Mouse (Mus musculus): Measurements from ENCODE around the gene Snupn. TPM values are rescaled to one million over a fixed set of nuclear protein-coding genes. Genes with fewer than 3 reads are reported as not detected.
"Not testable (repeated sequence)": the region's sequence is repeated elsewhere in the genome, so short reads cannot be mapped to it uniquely, and the experiment has no call there.

Gene Snupn
- polyA plus RNA-seq, 1 experiment from 2014 or later = 21.7 TPM

DNA sequence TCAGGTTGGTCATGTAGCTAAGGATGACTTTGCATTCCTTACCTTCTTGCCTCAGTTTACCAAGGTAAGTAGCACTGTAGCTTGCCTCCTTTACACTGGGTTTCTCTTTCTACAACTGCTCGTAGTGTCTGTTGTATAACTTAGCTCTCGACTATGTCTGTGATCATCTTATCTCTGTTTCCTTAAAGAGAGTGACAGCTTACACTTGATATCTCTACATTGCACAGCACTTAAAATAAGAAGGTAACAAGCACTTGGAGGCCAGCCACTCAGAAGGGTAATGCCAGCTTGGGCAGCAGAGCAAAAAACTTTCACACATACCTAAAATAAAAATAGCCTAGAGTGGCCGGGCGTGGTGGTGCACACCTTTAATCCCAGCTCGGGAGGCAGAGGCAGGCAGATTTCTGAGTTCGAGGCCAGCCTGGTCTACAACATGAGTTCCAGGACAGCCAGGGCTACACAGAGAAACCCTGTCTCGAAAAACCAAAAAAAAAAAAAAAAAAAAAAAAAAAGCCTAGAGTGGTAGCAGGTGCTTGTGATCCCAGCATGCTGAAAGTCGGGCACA, 23.4 kb downstream of the Snupn start:
- Histone ChIP-seq H3K4me1 (replicated peaks; ENCODE audit: control insufficient read depth, insufficient read depth, low read length) (no peaks in the 10 kb centered on the region), H3K9me3 (ENCODE audit: control insufficient read depth, low read length) (no peaks in the 10 kb centered on the region), H3K27me3 (replicated peaks; ENCODE audit: control insufficient read depth, insufficient read depth, low read length) (no peaks in the 10 kb centered on the region), H3K27ac (ENCODE audit: low read depth, low read length) (no peak overlapping the region), H3K36me3 (ENCODE audit: control insufficient read depth, insufficient read depth, low read length) (no peaks in the 10 kb centered on the region), H3K4me2 (no peak overlapping the region), H3K9ac (ENCODE audit: low read depth, low read length) (no peak overlapping the region), H3K4me3 (ENCODE audit: low read depth, low read length) (no peak overlapping the region)
- ATAC-seq (replicated peaks; ENCODE audit: low FRiP score) (no peak), DNase-seq (ENCODE audit: low spot score) (no peak)
- WGBS = 83% methylated on average over 7 of the region's 8 CpGs

- no peaks in the 10 kb centered on the region for H3K27me3 ChIP-seq (replicated peaks; ENCODE audit: control insufficient read depth, insufficient read depth, low read length)
- H3K4me3 ChIP-seq (ENCODE audit: low read depth, low read length) = no peak overlapping the region
- DNase-seq (ENCODE audit: low spot score) (no peak), ATAC-seq (replicated peaks; ENCODE audit: low FRiP score) (no peak)
- H3K27ac ChIP-seq (ENCODE audit: low read depth, low read length) = no peak overlapping the region
- H3K4me2 ChIP-seq = no peak overlapping the region
- H3K4me1 ChIP-seq (replicated peaks; ENCODE audit: control insufficient read depth, insufficient read depth, low read length) = no peaks in the 10 kb centered on the region
- 69% methylated on average over 3 of the region's 3 CpGs for WGBS
- no peak overlapping the region for H3K9ac ChIP-seq (ENCODE audit: low read depth, low read length)
- no peaks in the 10 kb centered on the region for H3K9me3 ChIP-seq (ENCODE audit: control insufficient read depth, low read length)
- peaks cover 2% of the 10 kb centered on the region; the same call in 1 of the 2 replicates for H3K36me3 ChIP-seq (ENCODE audit: control insufficient read depth, insufficient read depth, low read length)
These were observed 24.5 kb downstream of the Snupn start for GRCm38 (mm10) chr9:56975199-56975598.

- WGBS = 89% methylated on average over 6 of the region's 6 CpGs
- Histone ChIP-seq H3K4me1 (replicated peaks; ENCODE audit: control insufficient read depth, insufficient read depth, low read length) (no peaks in the 10 kb centered on the region), H3K27ac (ENCODE audit: low read depth, low read length) (no peak overlapping the region), H3K9me3 (ENCODE audit: control insufficient read depth, low read length) (no peaks in the 10 kb centered on the region), H3K4me2 (no peak overlapping the region), H3K4me3 (ENCODE audit: low read depth, low read length) (no peak overlapping the region), H3K27me3 (replicated peaks; ENCODE audit: control insufficient read depth, insufficient read depth, low read length) (no peaks in the 10 kb centered on the region), H3K9ac (ENCODE audit: low read depth, low read length) (no peak overlapping the region), H3K36me3 (ENCODE audit: control insufficient read depth, insufficient read depth, low read length) (peaks cover 2% of the 10 kb centered on the region; the same call in 1 of the 2 replicates)
- no peak for ATAC-seq (replicated peaks; ENCODE audit: low FRiP score)
- DNase-seq (ENCODE audit: low spot score) = no peak
These were observed 29.5 kb downstream of the Snupn start for GRCm38 (mm10) chr9:56980186-56980585.

DNA sequence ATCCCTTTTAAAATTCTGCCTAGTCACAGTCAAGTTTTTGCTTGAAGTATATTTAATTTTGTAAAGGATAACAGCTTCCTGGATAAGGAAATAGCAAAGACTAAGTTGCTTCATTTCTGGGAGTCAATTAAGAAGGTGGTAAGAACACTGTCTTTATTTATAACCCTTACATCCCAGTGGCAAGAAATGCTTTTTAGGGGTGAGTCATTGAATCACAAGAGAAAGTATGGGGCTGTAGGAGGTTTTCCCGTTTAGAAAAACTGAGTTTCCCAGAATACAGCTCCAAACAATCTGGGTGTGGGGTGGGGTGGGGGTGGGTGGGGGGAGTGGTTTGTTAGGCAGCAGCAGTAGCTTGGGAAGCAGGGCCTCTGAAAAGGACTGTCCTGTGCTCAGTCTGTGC, 30.8 kb downstream of the Snupn start:
- H3K4me3 ChIP-seq (ENCODE audit: low read depth, low read length) = no peak overlapping the region
- ATAC-seq (replicated peaks; ENCODE audit: low FRiP score) (no peak), DNase-seq (ENCODE audit: low spot score) (no peak)
- H3K4me2 ChIP-seq = no peak overlapping the region
- H3K9ac ChIP-seq (ENCODE audit: low read depth, low read length) = no peak overlapping the region
- no peaks in the 10 kb centered on the region for H3K9me3 ChIP-seq (ENCODE audit: control insufficient read depth, low read length)
- no peak overlapping the region for H3K27ac ChIP-seq (ENCODE audit: low read depth, low read length)
- peaks cover 2% of the 10 kb centered on the region; the same call in 1 of the 2 replicates for H3K36me3 ChIP-seq (ENCODE audit: control insufficient read depth, insufficient read depth, low read length)
- no peaks in the 10 kb centered on the region for H3K27me3 ChIP-seq (replicated peaks; ENCODE audit: control insufficient read depth, insufficient read depth, low read length)
- WGBS = 61% methylated on average over 1 of the region's 1 CpGs
- H3K4me1 ChIP-seq (replicated peaks; ENCODE audit: control insufficient read depth, insufficient read depth, low read length) = no peaks in the 10 kb centered on the region

- ATAC-seq (replicated peaks; ENCODE audit: low FRiP score) (peak; percentile 82), DNase-seq (ENCODE audit: low spot score) (peak; percentile 88)
- Histone ChIP-seq H3K27ac (ENCODE audit: low read depth, low read length) (peak within 1 kb of the TSS; percentile 89), H3K4me1 (replicated peaks; ENCODE audit: control insufficient read depth, insufficient read depth, low read length) (peaks cover 8% of the 10 kb centered on the region), H3K27me3 (replicated peaks; ENCODE audit: control insufficient read depth, insufficient read depth, low read length) (no peaks in the 10 kb centered on the region), H3K9ac (ENCODE audit: low read depth, low read length) (peak within 1 kb of the TSS; percentile 91), H3K4me3 (ENCODE audit: low read depth, low read length) (peak within 1 kb of the TSS; percentile 89), H3K4me2 (peak within 1 kb of the TSS; percentile 90), H3K36me3 (ENCODE audit: control insufficient read depth, insufficient read depth, low read length) (no peaks in the 10 kb centered on the region), H3K9me3 (ENCODE audit: control insufficient read depth, low read length) (no peaks in the 10 kb centered on the region)
- WGBS = 3% methylated on average over 61 of the region's 62 CpGs
These were observed 43.9 kb downstream of the Snupn start, which contains the start of gene Ptpn9 for GRCm38 (mm10) chr9:56994286-56995197. TSS of gene Ptpn9 (plus strand) at chr9:56994923.

DNA sequence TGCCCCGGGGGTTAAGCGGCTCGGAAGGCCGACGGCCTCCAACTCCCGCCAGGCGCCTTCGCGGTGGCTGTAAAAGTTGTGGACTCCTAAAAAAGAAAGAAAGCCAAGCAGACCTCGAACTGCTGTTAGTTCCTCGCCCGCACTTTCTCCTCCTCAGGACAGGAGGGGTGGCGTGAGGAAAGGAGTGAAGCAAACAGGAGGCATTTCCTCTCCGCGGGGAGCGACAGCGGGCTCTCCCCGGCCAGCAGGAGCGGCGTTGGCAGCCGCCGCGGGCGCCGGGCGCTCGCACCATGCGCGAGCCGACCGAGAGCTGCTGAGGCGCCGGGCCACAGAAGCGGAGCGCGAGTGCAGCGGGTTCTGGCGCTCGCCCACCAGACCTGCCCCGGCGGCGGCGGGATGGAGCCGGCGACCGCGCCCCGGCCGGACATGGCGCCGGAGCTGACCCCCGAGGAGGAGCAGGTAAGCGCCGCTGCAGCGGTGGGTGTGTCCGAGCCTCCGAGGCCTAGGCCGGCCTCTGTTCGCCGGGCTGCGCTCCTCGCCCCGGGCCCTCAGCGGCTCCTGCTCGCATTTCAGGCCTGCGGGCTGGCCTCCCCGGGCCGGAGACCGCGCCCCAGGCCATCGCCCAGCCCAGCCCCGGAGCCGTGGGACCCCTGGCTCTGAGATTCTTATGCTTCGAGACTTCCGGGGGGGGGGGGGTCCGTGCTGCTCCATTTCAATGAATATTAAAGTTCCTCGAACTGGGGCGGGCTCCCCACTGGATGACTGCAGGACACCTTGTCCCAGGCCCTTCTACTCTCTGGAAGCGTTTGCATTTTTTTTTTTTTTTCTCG, 44.7 kb downstream of the Snupn start:
- Histone ChIP-seq H3K9ac (ENCODE audit: low read depth, low read length) (peak overlapping the region; percentile 91), H3K4me3 (ENCODE audit: low read depth, low read length) (peak overlapping the region; percentile 89), H3K9me3 (ENCODE audit: control insufficient read depth, low read length) (no peaks in the 10 kb centered on the region), H3K4me1 (replicated peaks; ENCODE audit: control insufficient read depth, insufficient read depth, low read length) (peaks cover 8% of the 10 kb centered on the region), H3K27me3 (replicated peaks; ENCODE audit: control insufficient read depth, insufficient read depth, low read length) (no peaks in the 10 kb centered on the region), H3K4me2 (peak overlapping the region; percentile 90), H3K36me3 (ENCODE audit: control insufficient read depth, insufficient read depth, low read length) (no peaks in the 10 kb centered on the region), H3K27ac (ENCODE audit: low read depth, low read length) (peak overlapping the region; percentile 89)
- under 1% methylated on average over 78 of the region's 80 CpGs for WGBS
- ATAC-seq (replicated peaks; ENCODE audit: low FRiP score) (peak; percentile 71), DNase-seq (ENCODE audit: low spot score) (peak; percentile 78)

DNA sequence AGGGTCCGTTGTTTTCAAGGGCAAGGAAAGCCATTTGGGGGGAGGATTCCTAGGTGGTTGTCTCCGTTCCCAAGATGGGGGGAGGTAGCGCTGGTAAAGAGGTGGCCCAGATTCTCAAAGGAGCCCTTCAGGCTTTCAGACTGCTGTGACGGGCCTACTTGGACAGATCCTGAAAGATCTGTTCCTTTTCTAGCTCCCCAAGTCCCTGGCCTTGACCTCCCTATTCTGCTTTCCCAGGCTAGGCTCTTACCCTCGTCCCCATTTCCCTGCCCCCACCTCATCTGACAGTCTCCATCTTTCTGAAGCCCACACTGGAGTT, 45.3 kb downstream of the Snupn start:
- DNase-seq (ENCODE audit: low spot score) = no peak
- WGBS = 0% methylated on average over 5 of the region's 5 CpGs

DNA sequence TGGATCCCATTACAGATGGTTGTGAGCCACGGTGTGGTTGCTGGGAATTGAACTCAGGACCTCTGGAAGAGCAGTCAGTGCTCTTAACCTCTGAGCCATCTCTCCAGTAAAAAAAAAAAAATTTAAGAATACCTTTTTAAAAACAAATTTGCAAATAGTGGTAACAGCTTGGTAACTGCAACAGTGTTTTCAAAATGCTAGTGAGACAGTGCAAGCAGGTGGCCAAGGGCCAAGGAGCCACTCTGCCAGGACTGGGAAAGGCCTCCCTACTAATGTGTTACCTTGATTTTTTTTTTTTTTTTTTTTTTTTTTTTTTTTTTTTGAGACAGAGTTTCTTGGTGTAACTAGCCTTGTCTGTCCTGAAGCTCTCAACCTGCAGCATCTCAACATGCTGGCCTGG, 46.5 kb downstream of the Snupn start:
- DNase-seq (ENCODE audit: low spot score); H3K4me1 ChIP-seq (replicated peaks; ENCODE audit: control insufficient read depth, insufficient read depth, low read length); H3K36me3 ChIP-seq (ENCODE audit: control insufficient read depth, insufficient read depth, low read length); H3K27me3 ChIP-seq (replicated peaks; ENCODE audit: control insufficient read depth, insufficient read depth, low read length); H3K9me3 ChIP-seq (ENCODE audit: control insufficient read depth, low read length); H3K27ac ChIP-seq (ENCODE audit: low read depth, low read length); ATAC-seq (replicated peaks; ENCODE audit: low FRiP score); H3K4me3 ChIP-seq (ENCODE audit: low read depth, low read length); H3K4me2 ChIP-seq; H3K9ac ChIP-seq (ENCODE audit: low read depth, low read length): not testable (repeated sequence)
- 82% methylated on average over 1 of the region's 1 CpGs for WGBS

More for the DNA sequence above, 45.3 kb downstream of the Snupn start:
- Histone ChIP-seq H3K4me3 (ENCODE audit: low read depth, low read length) (peak overlapping the region; percentile 89), H3K27ac (ENCODE audit: low read depth, low read length) (peak overlapping the region; percentile 89), H3K9me3 (ENCODE audit: control insufficient read depth, low read length) (no peaks in the 10 kb centered on the region), H3K9ac (ENCODE audit: low read depth, low read length) (peak overlapping the region; percentile 91), H3K27me3 (replicated peaks; ENCODE audit: control insufficient read depth, insufficient read depth, low read length) (no peaks in the 10 kb centered on the region), H3K4me1 (replicated peaks; ENCODE audit: control insufficient read depth, insufficient read depth, low read length) (peaks cover 8% of the 10 kb centered on the region), H3K4me2 (peak overlapping the region; percentile 90), H3K36me3 (ENCODE audit: control insufficient read depth, insufficient read depth, low read length) (no peaks in the 10 kb centered on the region)
- ATAC-seq (replicated peaks; ENCODE audit: low FRiP score) = no peak
